Mouse (Mus musculus) MEL (cell line): ENCODE results near the gene Filip1l. TPM values are rescaled to one million over a fixed set of nuclear protein-coding genes. Genes with fewer than 3 reads are reported as not detected.

Experiments
- DNase-seq: peaks from one replicate; pipeline ENCODE4 v3.0.0; 2011; ENCODE audit warnings: low read depth, low spot score
- H3K27ac ChIP-seq: 2 replicates; pipeline ENCODE4 v1.5.1; 2012; ENCODE audit warnings: low read depth, mild to moderate bottlenecking, control low read depth, low read length, moderate library complexity; ENCODE audit not compliant: control insufficient read depth
- H3K27me3 ChIP-seq, 2 experiments: fragments of 150-350 bp in 1 of 2; sonication (generic) in 1 of 2; 2 replicates each; pipeline ENCODE4 v1.6.1; 2012; ENCODE audit warnings: low read length in 2 of 2, mild to moderate bottlenecking in 2 of 2, improper control_type of control experiment in 1 of 2, moderate library complexity in 1 of 2; ENCODE audit not compliant: insufficient read depth in 2 of 2, control insufficient read depth in 1 of 2
- H3K36me3 ChIP-seq, 2 experiments: 2 replicates each; pipeline ENCODE4 v1.6.1; 2012 to 2014; ENCODE audit warnings: low read length in 2 of 2, improper control_type of control experiment in 1 of 2, inconsistent platforms in 1 of 2, mild to moderate bottlenecking in 1 of 2; ENCODE audit not compliant: insufficient read depth in 2 of 2, control insufficient read depth in 1 of 2
- H3K4me1 ChIP-seq, 2 experiments: fragments of 150-350 bp in 1 of 2; sonication (generic) in 1 of 2; 2 replicates each; pipeline ENCODE4 v1.6.1; 2012; ENCODE audit warnings: low read length in 2 of 2, improper control_type of control experiment in 1 of 2, mild to moderate bottlenecking in 1 of 2; ENCODE audit not compliant: insufficient read depth in 2 of 2, control insufficient read depth in 1 of 2
- H3K4me3 ChIP-seq, 2 experiments: fragments of 150-350 bp in 1 of 2; sonication (generic) in 1 of 2; 2 replicates each; pipeline ENCODE4 v1.5.1; 2012; ENCODE audit warnings: low read depth in 2 of 2, low read length in 2 of 2, mild to moderate bottlenecking in 2 of 2, moderate library complexity in 2 of 2, control low read depth in 1 of 2, improper control_type of control experiment in 1 of 2; ENCODE audit not compliant: control insufficient read depth in 1 of 2, insufficient read depth in 1 of 2
- H3K79me2 ChIP-seq: 2 replicates; pipeline ENCODE4 v1.6.1; 2012; ENCODE audit warnings: mild to moderate bottlenecking, low read length, moderate library complexity; ENCODE audit not compliant: control insufficient read depth, poor library complexity, insufficient read depth
- H3K9ac ChIP-seq: 2 replicates; pipeline ENCODE4 v1.6.1; 2012; ENCODE audit warnings: low read depth, mild to moderate bottlenecking, control low read depth, low read length, moderate library complexity; ENCODE audit not compliant: control insufficient read depth, poor library complexity, severe bottlenecking
- H3K9me3 ChIP-seq: fragments of 150-350 bp; sonication (generic); replicated peaks from 2 replicates; pipeline ENCODE4 v1.6.1; 2012; ENCODE audit warnings: mild to moderate bottlenecking, low read length, improper control_type of control experiment, moderate library complexity; ENCODE audit not compliant: insufficient read depth
- CHD1 ChIP-seq: IDR thresholded peaks from 2 replicates; pipeline ENCODE4 v1.6.1; 2012; ENCODE audit warnings: low read depth, mild to moderate bottlenecking, inconsistent platforms, low read length, improper control_type of control experiment
- CHD2 ChIP-seq: IDR thresholded peaks from 2 replicates; pipeline ENCODE4 v1.6.1; 2011; ENCODE audit warnings: low read length, improper control_type of control experiment
- EP300 ChIP-seq, 2 experiments: IDR thresholded peaks; 2 replicates each; pipeline ENCODE4 v1.6.1; 2011; ENCODE audit warnings: improper control_type of control experiment in 2 of 2, low read length in 2 of 2, low read depth in 1 of 2, mild to moderate bottlenecking in 1 of 2
- ETS1 ChIP-seq: IDR thresholded peaks from 2 replicates; pipeline ENCODE4 v1.6.1; 2012; ENCODE audit warnings: low read depth, mild to moderate bottlenecking, inconsistent platforms, low read length, improper control_type of control experiment, moderate library complexity
- GABPA ChIP-seq: IDR thresholded peaks from 2 replicates; pipeline ENCODE4 v1.6.1; 2012; ENCODE audit warnings: low read depth, mild to moderate bottlenecking, inconsistent platforms, low read length, improper control_type of control experiment, moderate library complexity
- GATA1 ChIP-seq: IDR thresholded peaks from 2 replicates; pipeline ENCODE4 v1.6.1; 2011; ENCODE audit warnings: low read depth, low read length, improper control_type of control experiment
- HCFC1 ChIP-seq: IDR thresholded peaks from 2 replicates; pipeline ENCODE4 v1.6.1; 2012; ENCODE audit warnings: low read depth, mild to moderate bottlenecking, inconsistent platforms, low read length, improper control_type of control experiment, moderate library complexity
- MYB ChIP-seq: IDR thresholded peaks from 2 replicates; pipeline ENCODE4 v1.6.1; 2011; ENCODE audit warnings: mild to moderate bottlenecking, low read depth, low read length, improper control_type of control experiment
- MYC ChIP-seq: IDR thresholded peaks from 2 replicates; pipeline ENCODE4 v1.6.1; 2011; ENCODE audit warnings: low read depth, mild to moderate bottlenecking, low read length, improper control_type of control experiment, moderate library complexity
- NRF1 ChIP-seq: IDR thresholded peaks from 2 replicates; pipeline ENCODE4 v1.6.1; 2014; ENCODE audit warnings: low read depth, mild to moderate bottlenecking, inconsistent platforms, low read length, improper control_type of control experiment, moderate library complexity; ENCODE audit not compliant: poor library complexity, insufficient read depth, severe bottlenecking
- POLR2A ChIP-seq, 2 experiments: IDR thresholded peaks; 2 replicates each; pipeline ENCODE4 v1.6.1; 2011 to 2012; ENCODE audit warnings: low read length in 2 of 2, mild to moderate bottlenecking in 2 of 2, control low read depth in 1 of 2, improper control_type of control experiment in 1 of 2, low read depth in 1 of 2, moderate library complexity in 1 of 2; ENCODE audit not compliant: control insufficient read depth in 1 of 2, insufficient read depth in 1 of 2, poor library complexity in 1 of 2
- TAL1 ChIP-seq: IDR thresholded peaks from 2 replicates; pipeline ENCODE4 v1.6.1; 2012; ENCODE audit warnings: mild to moderate bottlenecking, inconsistent platforms, low read length, moderate library complexity, mixed read lengths
- TBP ChIP-seq: IDR thresholded peaks from 2 replicates; pipeline ENCODE4 v1.8.0; 2011; ENCODE audit warnings: low read depth, low read length, improper control_type of control experiment
- UBTF ChIP-seq: IDR thresholded peaks from 2 replicates; pipeline ENCODE4 v1.6.1; 2012; ENCODE audit warnings: low read depth, mild to moderate bottlenecking, inconsistent platforms, low read length, improper control_type of control experiment, moderate library complexity, borderline replicate concordance; ENCODE audit not compliant: insufficient read depth
- ZMIZ1 ChIP-seq: IDR thresholded peaks from 2 replicates; pipeline ENCODE4 v1.6.1; 2012; ENCODE audit warnings: low read depth, mild to moderate bottlenecking, inconsistent platforms, low read length, improper control_type of control experiment, moderate library complexity
- ZNF384 ChIP-seq: IDR thresholded peaks from 2 replicates; pipeline ENCODE4 v1.6.1; 2012; ENCODE audit warnings: low read depth, mild to moderate bottlenecking, inconsistent platforms, low read length, improper control_type of control experiment
- polyA plus RNA-seq, 2 experiments: library from polyadenylated mRNA; stranded (reverse) in 1 of 2; unstranded in 1 of 2; fragments of >175 nt in 1 of 2; fragments of >200 nt in 1 of 2; gene quantifications; 2 replicates each; pipeline versions ENCODE4 v1.2.1 to v1.2.4; 2012; ENCODE audit warnings: low replicate concordance in 2 of 2, low read depth in 1 of 2; ENCODE audit not compliant: insufficient read length in 2 of 2, insufficient read depth in 1 of 2, missing spikeins in 1 of 2
- total RNA-seq: library from RNA; depleted of rRNA; stranded (reverse); fragments of 300-350 nt; gene quantifications from 2 replicates; pipeline ENCODE4 v1.2.3, GENCODE M21; 2012

Filip1l gene
- total and polyA plus RNA-seq, 3 experiments, result 0.27 to 1.8 TPM; not detected in 1

GRCm38 (mm10) chr16:57417955-57418354 lies 65.1 kb downstream of the Filip1l start:
- H3K27me3 ChIP-seq, result no peaks in the 10 kb centered on the region
- no peak overlapping the region for H3K27ac ChIP-seq
- peaks cover 0 to 3% of the 10 kb centered on the region in 2 experiments; a peak in 2 of 4 replicates for H3K36me3 ChIP-seq
- H3K9ac ChIP-seq, result no peak overlapping the region
- no peak for TF ChIP-seq CHD1
- no peak for TF ChIP-seq TAL1
- TF ChIP-seq, all 39 proteins: peak for 0
- no peak for DNase-seq
- H3K4me1 ChIP-seq, result no peaks in the 10 kb centered on the region; a peak in 1 of 4 replicates
- H3K4me3 ChIP-seq, result no peak overlapping the region
- no peaks in the 10 kb centered on the region for H3K79me2 ChIP-seq
- H3K9me3 ChIP-seq, result no peaks in the 10 kb centered on the region

- DNase-seq, result no peak
- Histone ChIP-seq H3K9ac (no peak overlapping the region), H3K79me2 (no peaks in the 10 kb centered on the region), H3K4me3 (no peak overlapping the region), H3K27ac (no peak overlapping the region), H3K4me1 (no peaks in the 10 kb centered on the region; a peak in 1 of 4 replicates), H3K9me3 (no peaks in the 10 kb centered on the region), H3K36me3 (peaks cover 0 to 3% of the 10 kb centered on the region in 2 experiments; a peak in 2 of 4 replicates), H3K27me3 (no peaks in the 10 kb centered on the region)
- TF ChIP-seq UBTF (no peak), HCFC1 (no peak), MYC (no peak), ZNF384 (no peak), CHD2 (no peak), GATA1 (no peak), TAL1 (no peak), MYB (no peak)
These were observed 66.4 kb downstream of the Filip1l start for GRCm38 (mm10) chr16:57419332-57419731.

GRCm38 (mm10) chr16:57419881-57420280 lies 67.0 kb downstream of the Filip1l start:
- no peaks in the 10 kb centered on the region for H3K9me3 ChIP-seq
- DNase-seq, result no peak
- no peaks in the 10 kb centered on the region for H3K27me3 ChIP-seq
- no peak overlapping the region for H3K27ac ChIP-seq
- H3K4me1 ChIP-seq, result no peaks in the 10 kb centered on the region; a peak in 1 of 4 replicates
- H3K4me3 ChIP-seq, result no peak overlapping the region
- H3K79me2 ChIP-seq, result no peaks in the 10 kb centered on the region
- no peak overlapping the region for H3K9ac ChIP-seq
- peaks cover 0 to 3% of the 10 kb centered on the region in 2 experiments; a peak in 2 of 4 replicates for H3K36me3 ChIP-seq
- TF ChIP-seq TBP (no peak), EP300 (IDR thresholded peaks at IDR 0.05; ENCODE audit: low read depth in 1 of 2, low read length in 2 of 2) (no peak), ETS1 (no peak), NRF1 (no peak), TAL1 (no peak), GABPA (no peak), CHD2 (no peak), MYB (no peak), POLR2A (IDR thresholded peaks at IDR 0.05; ENCODE audit: control insufficient read depth in 1 of 2, insufficient read depth in 1 of 2, low read depth in 1 of 2, low read length in 2 of 2, poor library complexity in 1 of 2) (no peak), ZMIZ1 (no peak)
